Mouse (Mus musculus): ENCODE results near the gene Tspan9. TPM values are rescaled to one million over a fixed set of nuclear protein-coding genes. Genes with fewer than 3 reads are reported as not detected.

The Tspan9 gene
- total RNA-seq, 1 experiment from 2014 or later = 1.7 TPM

DNA sequence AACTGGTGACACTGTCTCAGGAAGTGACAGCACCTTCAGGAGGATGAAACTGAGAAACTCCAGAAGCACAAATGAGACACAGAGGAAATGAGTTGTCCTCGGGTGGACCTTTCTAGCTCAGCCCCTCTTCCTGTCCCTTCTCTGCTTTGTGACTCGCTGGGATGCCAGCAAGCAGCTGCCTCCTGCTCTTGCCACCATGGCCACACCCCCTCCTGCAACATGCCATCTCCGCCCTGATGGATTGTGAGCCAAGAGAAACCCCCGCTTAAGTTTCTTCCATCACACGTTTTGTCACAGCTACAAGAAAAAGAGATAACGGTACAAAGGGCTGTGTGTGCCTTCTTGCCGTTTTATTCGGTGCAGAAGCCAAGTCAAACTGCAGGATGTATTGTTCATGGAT lies 137.2 kb downstream of the Tspan9 start:
- no peak for ATAC-seq (ENCODE audit: extremely low read depth, insufficient number of reproducible peaks, low FRiP score, poor library complexity, severe bottlenecking)

DNA sequence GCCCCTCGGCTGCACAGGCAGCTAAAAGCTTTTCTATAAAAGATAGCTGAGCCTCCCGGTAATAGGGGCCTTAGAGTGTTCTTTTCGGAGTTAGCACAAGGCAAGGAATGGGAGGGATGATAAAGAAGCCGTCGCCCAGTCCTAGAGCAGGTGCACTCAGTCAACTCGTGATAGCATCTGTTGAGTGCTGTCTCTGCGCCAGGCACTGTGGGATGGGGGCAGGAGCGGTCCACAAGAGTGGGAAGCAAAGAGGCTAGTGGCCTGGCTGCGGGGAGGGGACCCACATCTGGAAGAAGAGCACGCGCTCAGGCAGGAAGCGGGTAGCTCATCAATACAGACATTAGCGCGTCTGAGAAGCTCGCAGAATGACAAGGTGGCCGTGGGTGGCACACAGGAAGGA lies 138.8 kb downstream of the Tspan9 start:
- no peak for ATAC-seq (ENCODE audit: extremely low read depth, insufficient number of reproducible peaks, low FRiP score, poor library complexity, severe bottlenecking)

DNA sequence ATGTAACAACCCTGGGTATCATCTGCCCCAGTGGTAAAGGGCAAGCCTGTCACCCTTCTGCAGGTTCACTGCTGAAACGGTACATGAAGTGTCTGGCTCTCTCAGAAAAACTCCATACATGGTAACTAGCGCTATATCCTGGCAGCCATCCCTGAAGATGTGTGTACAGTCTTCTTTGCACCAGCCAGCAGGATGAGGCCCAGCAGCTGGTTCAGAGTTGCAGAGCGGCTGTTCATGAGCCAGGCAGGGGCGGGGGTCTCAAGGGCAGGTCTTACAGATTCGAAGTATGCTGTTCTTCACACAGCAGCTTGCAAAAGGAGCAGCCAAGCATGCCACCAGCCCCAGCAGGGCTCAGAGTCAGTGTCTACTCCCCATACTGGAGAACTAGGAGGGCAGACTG lies 139.9 kb downstream of the Tspan9 start:
- no peak for ATAC-seq (ENCODE audit: extremely low read depth, insufficient number of reproducible peaks, low FRiP score, poor library complexity, severe bottlenecking)

DNA sequence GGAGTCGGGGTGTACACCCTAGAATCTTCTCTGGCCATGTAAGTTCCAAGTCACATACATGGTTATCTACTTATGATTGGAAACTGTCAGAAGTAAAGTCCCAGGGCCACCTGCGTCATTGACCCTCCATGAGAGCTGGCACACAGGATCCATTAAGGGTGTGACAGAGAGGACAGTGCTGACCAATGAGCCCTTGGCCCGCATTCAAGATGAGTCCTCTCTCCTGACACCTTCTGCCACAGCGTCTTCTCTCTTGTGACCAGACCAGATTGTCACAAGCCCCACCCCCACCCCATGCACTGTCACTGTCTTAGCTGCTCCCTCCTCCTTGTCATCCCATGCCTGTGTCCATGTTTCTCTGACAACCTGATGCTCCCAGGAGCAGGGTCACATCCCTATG lies 140.7 kb downstream of the Tspan9 start:
- ATAC-seq (ENCODE audit: extremely low read depth, insufficient number of reproducible peaks, low FRiP score, poor library complexity, severe bottlenecking) = no peak

DNA sequence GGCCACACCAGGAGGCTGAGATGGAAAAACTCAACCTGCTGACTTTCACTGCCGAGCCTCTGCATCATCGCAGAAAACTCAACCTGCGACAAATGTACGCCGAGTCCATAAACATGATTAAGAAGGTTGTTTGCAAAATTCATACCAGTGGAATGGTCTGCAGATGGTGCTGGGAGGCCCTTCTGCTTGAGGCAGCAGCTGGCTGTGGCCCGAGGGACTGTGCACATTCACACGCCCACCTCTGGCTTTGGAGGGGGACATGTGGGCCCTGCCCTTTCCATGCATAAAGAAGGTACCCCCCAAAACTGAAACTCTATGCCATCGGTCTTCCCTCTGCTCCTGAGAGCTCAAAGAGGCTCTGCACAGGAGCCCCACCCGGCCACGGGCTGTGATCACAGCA lies 141.3 kb downstream of the Tspan9 start:
- ATAC-seq (ENCODE audit: extremely low read depth, insufficient number of reproducible peaks, low FRiP score, poor library complexity, severe bottlenecking) = no peak

DNA sequence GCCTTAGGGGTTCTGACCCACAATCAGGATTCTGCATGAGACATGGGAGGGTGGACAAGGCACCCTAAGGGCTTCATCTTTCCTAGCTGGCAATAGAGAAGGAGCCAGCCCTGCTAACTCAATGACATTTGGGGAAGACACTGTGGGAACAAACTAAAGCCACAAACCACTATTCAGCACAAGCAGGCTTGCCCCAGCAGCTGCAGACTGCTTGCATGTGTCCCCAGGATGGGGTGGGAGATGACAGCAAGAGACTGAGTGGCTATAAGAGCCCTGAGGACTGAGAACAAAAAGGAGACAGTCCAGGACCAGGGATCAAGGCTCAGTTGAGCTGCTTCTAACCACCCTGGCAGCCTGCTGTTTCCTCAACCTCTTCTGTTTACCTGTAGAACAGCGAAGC lies 141.8 kb downstream of the Tspan9 start:
- ATAC-seq (ENCODE audit: extremely low read depth, insufficient number of reproducible peaks, low FRiP score, poor library complexity, severe bottlenecking) = no peak

DNA sequence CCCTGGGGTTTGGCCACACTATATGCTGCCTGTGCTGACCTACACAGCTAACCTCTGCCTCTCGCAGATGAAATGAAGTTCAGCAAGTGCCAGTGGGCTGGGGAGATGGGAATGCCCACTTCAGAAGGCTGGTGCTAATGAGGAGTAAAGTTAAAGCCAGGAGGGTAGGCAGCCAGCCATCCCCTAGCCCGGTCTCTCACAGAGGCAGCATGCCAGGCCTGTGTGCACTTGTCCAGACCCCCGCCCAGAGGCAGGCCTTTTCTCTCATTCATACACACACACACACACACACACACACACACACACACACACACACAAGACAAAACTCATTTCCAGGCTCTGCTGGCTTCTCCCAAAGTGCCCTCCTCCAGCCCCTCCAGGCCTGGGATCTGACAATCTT lies 142.6 kb downstream of the Tspan9 start:
- ATAC-seq (ENCODE audit: extremely low read depth, insufficient number of reproducible peaks, low FRiP score, poor library complexity, severe bottlenecking) = no peak

DNA sequence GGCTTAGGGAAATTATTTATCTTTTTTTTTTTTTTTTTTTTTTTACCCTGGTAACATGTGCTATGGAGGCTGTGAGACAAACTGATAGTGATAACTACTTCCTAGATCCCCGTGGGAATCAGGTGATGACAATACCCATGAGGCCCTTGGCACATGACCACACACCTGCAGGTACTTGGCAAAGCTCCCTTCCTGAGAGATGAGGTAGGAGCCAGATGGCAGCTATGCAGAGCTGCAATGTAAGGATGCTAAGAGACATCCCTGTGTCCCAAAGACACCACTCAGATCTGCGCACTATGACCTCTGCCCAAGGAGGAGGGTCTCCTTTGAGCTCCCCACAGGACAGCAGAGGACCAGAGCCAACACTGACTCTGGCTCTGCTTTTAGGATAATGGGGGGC lies 144.3 kb downstream of the Tspan9 start:
- no peak for ATAC-seq (ENCODE audit: extremely low read depth, insufficient number of reproducible peaks, low FRiP score, poor library complexity, severe bottlenecking)

DNA sequence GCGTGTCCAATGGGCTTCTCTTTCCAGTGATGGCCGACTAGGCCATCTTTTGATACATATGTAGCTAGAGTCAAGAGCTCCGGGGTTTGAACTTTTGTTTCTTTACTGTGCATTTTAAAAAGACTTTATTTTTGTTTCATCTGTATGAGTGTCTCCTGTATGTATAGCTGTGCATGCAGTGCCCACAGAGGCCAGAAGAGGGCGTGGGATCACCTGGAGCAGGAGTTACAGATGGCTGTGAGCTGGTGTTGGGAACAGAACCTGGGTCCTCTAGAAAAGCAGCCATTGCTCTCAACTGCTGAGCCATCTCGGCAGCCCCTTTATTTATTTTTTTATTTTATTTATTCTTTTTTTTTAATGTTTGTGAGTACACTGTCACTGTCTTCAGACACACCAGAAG lies 146.5 kb downstream of the Tspan9 start:
- no peak for ATAC-seq (ENCODE audit: extremely low read depth, insufficient number of reproducible peaks, low FRiP score, poor library complexity, severe bottlenecking)

DNA sequence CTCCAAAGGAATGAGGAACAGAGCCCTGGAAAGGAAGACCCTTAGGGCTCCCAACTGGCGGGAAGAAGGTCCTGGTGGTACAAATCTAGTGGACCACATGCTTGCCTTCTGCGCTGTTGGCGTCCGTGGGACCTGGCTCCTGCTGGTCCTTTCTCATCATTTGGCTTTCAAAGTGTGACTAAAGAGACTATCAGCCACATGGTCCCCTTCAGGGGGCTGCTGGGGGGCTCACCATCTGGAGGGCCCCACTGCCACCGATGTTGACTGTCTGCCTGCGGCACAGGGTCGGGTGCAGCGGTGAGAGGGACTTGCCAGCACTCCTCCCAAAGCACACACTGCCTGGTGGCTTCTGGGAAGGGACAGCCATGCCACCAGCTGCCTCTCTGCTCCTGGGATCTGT lies 150.4 kb downstream of the Tspan9 start:
- ATAC-seq (ENCODE audit: extremely low read depth, insufficient number of reproducible peaks, low FRiP score, poor library complexity, severe bottlenecking) = no peak

DNA sequence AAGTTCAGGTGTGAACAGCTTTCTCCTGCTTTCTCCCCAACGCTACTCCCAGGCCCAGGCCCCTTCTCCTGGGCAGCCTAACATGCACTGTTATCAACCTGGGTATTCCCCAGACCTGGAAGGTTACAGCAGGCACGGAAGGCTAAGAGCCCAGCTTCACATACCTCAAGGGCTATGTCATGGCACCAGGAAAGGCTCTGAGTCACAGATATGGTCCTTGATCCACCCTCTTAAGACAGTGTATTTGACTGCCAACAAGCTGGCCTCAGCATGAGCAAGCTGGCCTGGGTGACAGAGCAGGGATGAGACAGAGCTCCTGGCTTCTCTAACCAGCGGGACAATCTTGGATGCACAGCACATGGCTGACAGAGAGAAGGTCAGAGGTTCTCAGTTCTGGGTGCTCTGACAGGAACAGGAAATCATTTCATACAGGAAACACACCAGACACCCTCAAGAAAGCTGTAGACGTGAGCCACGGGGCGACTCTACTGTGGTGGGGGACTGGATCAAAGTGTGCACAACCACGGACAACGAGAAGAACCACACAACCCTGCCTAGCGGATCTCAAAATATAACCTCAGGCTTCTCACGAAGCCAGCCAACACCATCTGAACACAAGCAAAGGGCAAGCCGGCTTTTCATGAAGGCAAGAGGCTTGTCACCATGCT lies 151.8 kb downstream of the Tspan9 start:
- no peak for ATAC-seq (ENCODE audit: extremely low read depth, insufficient number of reproducible peaks, low FRiP score, poor library complexity, severe bottlenecking)

DNA sequence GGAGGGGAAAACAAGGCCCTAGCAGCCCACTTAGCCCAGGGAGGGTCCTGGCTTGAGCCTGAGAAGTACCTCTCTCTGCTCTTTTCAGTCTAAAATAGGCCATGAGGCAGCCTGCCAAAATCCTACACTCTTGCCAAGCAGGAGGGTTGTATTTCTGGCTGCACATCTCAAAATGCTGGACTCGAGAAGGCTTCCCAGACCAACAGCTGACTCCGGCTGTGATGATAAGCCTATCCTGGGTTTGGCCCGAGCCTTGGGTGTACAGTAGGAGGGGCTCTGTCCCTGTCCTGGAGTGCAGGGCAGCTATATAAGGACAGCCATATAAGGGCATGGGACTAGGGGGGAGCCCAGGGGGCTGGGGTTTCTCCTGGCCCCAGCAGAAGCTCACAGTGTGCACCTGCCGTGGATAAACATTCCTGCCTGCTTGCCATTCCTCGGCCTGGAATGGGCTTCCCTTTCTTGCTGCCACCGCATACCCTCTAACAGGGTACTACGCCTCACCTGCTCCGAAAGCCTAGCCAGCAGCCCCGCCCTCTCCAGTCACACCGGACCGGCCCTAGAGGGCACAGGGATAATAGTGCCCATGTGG lies 153.7 kb downstream of the Tspan9 start:
- ATAC-seq (ENCODE audit: extremely low read depth, insufficient number of reproducible peaks, low FRiP score, poor library complexity, severe bottlenecking) = no peak

DNA sequence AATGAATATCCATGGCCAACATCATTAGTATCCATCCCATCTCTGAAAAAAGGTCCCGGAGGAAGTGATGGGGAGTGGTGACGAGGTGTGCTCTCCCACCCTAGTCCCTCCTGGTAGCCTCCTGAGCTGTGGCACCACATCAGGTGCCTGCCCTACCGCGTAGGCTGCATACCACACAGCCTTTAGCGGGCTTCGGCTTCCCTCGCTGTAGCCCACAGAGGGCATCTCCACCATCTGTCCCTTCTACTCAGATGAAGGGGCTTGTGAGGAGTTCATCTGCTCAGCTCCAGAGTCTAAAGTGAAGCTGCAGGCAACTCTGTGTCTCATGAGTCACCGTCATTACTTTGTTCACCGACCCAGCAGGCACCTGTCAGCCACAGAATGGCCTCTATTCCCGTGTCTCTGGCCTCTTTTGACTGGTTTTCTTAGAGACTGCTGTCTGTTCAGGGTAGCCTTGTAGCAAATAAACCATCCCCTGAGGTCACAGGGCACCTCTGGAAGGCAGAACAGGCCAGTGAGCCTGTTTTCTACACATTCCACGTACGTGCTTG lies 154.4 kb downstream of the Tspan9 start:
- no peak for ATAC-seq (ENCODE audit: extremely low read depth, insufficient number of reproducible peaks, low FRiP score, poor library complexity, severe bottlenecking)

DNA sequence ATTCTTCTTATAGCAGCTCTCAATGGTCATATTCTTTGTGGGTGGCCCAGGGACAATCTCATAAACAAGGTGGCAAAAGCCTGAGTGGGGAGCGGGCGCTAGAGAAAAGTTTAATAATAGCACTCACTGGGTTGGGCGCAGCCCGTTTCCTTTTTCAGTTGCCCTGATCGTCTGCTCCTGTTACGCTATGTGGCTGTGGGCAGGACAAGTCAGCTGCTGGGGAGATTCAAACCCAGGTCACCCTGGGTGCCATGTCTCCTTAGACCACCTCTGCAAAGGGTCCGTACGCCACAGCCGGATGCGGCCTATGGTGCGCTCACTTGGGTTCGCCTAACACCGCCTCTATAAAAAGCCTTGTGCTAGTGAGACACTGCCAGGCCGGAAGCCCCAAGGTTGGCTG lies 156.0 kb downstream of the Tspan9 start:
- no peak for ATAC-seq (ENCODE audit: extremely low read depth, insufficient number of reproducible peaks, low FRiP score, poor library complexity, severe bottlenecking)

DNA sequence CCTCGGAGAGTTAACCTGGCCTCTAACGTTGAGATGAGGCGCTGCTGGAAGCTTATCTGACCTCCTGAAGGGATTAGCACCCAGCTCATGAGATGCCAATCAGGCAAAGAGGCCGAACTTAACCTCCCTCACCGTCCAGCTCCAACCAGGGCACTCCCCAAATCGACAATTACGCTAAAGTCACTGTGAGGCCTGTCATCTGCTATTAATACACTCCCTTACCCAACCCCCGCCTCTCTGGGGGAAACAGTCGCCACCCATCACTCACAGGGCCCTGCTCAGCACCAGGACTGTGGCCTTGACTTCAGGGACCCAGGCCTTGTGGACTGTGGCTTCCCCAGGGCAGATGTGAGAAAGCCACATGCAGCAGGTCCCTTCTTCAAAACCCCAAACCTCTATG lies 157.0 kb downstream of the Tspan9 start:
- ATAC-seq (ENCODE audit: extremely low read depth, insufficient number of reproducible peaks, low FRiP score, poor library complexity, severe bottlenecking) = no peak

DNA sequence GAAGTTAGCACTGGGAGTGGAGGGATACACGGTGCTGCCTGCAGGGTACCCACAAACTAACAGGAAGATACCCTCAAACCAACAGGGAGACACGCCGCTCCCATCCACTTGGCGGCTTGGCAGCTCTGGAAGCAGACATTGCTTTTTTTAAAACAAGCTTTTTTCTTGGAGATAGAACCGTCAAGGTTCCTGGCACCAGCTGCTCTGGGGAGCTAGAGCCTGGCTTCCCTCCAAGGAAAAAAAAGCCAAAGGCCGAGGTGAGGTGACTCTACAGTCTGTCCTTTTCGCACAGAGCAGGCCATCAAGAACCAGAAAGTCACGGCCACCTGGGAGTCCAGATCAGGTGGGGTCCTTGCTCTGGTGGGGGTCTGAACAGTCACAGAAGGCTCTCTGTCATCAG lies 162.2 kb downstream of the Tspan9 start:
- no peak for ATAC-seq (ENCODE audit: extremely low read depth, insufficient number of reproducible peaks, low FRiP score, poor library complexity, severe bottlenecking)

DNA sequence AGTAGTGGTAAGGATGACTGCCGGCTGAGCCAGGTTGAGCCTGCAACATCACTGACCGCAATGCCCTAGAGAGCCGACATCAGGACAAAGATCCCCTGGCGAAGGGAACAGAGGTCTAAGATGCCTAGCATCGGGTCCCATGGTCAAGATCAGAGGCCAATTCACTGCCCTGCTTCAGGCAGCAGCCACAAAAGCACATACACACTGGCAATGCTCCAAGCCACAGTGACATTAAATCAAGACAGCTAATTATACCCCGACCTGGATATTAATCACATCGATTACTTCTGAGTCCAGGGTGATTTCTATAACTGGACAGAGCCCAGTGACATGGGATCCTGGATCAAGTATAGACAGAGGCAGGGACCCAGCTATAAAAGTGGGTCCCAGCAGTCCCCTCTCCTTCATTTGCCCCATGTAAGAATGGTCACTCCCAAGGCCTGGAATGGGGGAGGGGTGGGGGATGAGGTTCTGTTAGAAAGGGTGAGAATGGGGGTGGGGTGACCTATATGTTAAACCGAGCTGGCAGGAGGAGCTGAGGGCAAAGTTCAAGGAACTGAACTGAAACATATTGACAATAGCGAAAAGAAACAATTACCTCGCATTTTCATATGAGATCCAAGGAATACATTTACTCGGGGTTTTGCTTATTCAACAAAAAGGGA lies 162.9 kb downstream of the Tspan9 start:
- no peak for ATAC-seq (ENCODE audit: extremely low read depth, insufficient number of reproducible peaks, low FRiP score, poor library complexity, severe bottlenecking)

DNA sequence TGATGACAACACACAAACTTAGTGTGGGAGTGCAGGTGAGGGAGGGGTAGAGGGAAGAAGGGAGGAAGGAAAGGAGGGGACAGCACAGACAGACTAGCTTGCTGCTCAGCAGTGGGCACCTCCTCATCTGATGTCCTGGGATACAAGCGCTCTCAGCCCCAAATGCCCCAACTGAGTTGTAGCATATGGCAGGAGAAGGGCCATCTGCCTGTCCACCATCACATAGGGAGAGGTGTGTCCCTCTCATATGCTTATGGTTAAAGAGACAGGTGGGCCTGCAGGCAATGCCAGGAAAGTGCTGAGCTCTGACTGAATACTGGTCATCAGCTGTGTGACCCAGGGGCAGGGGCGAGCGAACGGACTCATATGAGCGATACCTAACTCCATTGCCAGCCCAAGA lies 163.6 kb downstream of the Tspan9 start:
- ATAC-seq (ENCODE audit: extremely low read depth, insufficient number of reproducible peaks, low FRiP score, poor library complexity, severe bottlenecking) = no peak

DNA sequence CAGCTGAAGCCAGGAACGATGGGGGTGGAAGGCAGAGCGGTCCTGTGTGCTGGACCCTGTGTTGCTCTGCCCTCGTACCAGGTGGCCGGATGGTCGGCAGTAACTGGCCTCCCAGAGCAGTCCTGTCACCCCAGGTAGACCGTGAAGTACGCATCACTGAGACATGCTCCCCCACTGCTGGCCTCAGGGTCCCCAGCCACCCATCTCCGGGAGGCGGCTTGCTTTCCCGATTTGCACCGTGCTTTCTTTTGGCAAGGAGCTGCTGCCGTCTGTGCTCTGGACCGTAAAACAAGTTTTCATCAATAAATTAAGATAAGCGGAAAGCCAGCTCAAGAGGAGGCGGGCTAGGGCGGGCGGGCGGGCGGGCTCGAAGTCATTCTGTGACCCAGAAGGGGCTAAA lies 164.5 kb downstream of the Tspan9 start:
- ATAC-seq (ENCODE audit: extremely low read depth, insufficient number of reproducible peaks, low FRiP score, poor library complexity, severe bottlenecking) = no peak

DNA sequence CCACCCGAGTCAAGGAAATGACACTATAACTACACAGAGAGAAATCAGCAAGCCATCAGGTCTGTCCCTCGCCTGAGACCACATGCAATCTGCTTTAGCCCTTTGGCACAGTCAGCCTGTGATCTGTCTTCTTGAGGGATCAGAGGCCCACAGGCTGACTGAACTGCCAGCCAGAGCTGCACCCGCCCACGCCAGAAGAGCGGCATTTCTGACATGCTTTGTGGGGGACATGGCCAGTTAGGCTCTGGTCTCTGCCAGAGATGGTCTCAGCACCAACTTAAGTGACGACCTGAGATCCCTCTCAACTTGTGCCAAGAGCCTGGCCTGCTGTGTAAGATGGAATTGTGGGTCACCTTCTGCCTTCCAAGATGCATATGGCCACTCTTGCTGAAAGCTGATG lies 166.7 kb downstream of the Tspan9 start:
- ATAC-seq (ENCODE audit: extremely low read depth, insufficient number of reproducible peaks, low FRiP score, poor library complexity, severe bottlenecking) = no peak

Data from neutrophil, adult 5-6 weeks (primary cell).